Comparison of ENCODE assay signal across 22 mouse cellular contexts in the genomic region with DNA sequence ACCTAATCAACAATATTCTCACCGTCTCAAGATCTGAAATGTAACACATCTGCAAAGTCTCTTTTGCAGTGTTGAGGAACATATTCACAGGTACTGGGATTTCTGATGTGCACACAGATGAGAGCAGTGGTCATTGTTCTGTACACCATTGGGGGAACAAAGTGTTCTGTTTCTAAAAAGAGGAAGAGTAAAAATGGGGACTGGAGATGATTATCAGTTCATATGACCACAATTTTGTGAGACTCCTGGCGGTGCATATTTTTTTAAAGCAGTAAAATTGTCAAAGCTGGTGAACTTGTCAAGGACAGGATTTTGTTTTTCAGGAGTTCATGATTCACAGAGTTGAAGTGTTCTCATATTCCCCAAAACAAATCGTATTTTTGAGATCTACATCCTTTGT.
"Had no signal": no experiment of that assay in that cellular context is flagged by ENCODE, and none has a peak within 500 bp of the region (broad histone marks: within the 10 kb centered on the region; RNA-seq: fewer than 3 reads in every experiment).

No protein-coding gene starts in this region.

- H3K4me3 ChIP-seq: left cerebral cortex, adult 2 months; limb, embryonic 10.5 days; limb, embryonic 13.5 days; liver, embryonic 12.5 days; liver, embryonic 15.5 days; lung, embryonic 15.5 days; megakaryocyte, embryonic 14.5 days; myocyte; neural tube, embryonic 13.5 days had no signal

- H3K27me3 ChIP-seq: liver, embryonic 15.5 days; lung, embryonic 15.5 days had no signal

- H3K4me2 ChIP-seq: limb, embryonic 13.5 days; liver, embryonic 12.5 days; liver, embryonic 15.5 days; lung, embryonic 15.5 days; midbrain, embryonic 11.5 days; neural tube, embryonic 13.5 days had no signal

- H3K9me3 ChIP-seq: limb, embryonic 10.5 days; limb, embryonic 13.5 days; liver, embryonic 12.5 days; liver, embryonic 15.5 days; lung, embryonic 15.5 days; neural tube, embryonic 13.5 days had no signal

- DNase-seq: kidney, adult 18-20 months; kidney, adult 9 months; kidney, postnatal 25 days; layer of hippocampus, postnatal 36 days; liver; lung, adult 18-20 months; lung, postnatal 10 days; lung, postnatal 36 days; midbrain, embryonic 14.5 days; retina, postnatal 1 day; thymus, adult 18-20 months; thymus, postnatal 36 days had no signal

- H3K9ac ChIP-seq: limb, embryonic 13.5 days; liver, embryonic 12.5 days; liver, embryonic 15.5 days; lung, embryonic 15.5 days; neural tube, embryonic 13.5 days had no signal

- H3K4me1 ChIP-seq: limb, embryonic 13.5 days; liver, embryonic 15.5 days; lung, embryonic 15.5 days had no signal

- H3K36me3 ChIP-seq: limb, embryonic 10.5 days; limb, embryonic 13.5 days; liver, embryonic 12.5 days; liver, embryonic 15.5 days; lung, embryonic 15.5 days; neural tube, embryonic 13.5 days had no signal

- ATAC-seq: liver, embryonic 12.5 days had no signal

- H3K27ac ChIP-seq: left cerebral cortex, adult 2 months; limb, embryonic 10.5 days; limb, embryonic 13.5 days; liver, embryonic 12.5 days; liver, embryonic 15.5 days; lung, embryonic 15.5 days; neural tube, embryonic 13.5 days had no signal
